Mouse (Mus musculus) natural killer cell, adult 2 months (primary cell): ENCODE results near the gene Lamb3.

Experiments used
- DNase-seq, 2 experiments: peaks; one replicate each; pipeline ENCODE4 v3.0.0; 2022; ENCODE audit warnings: low spot score in 2 of 2

Gene Lamb3

DNA sequence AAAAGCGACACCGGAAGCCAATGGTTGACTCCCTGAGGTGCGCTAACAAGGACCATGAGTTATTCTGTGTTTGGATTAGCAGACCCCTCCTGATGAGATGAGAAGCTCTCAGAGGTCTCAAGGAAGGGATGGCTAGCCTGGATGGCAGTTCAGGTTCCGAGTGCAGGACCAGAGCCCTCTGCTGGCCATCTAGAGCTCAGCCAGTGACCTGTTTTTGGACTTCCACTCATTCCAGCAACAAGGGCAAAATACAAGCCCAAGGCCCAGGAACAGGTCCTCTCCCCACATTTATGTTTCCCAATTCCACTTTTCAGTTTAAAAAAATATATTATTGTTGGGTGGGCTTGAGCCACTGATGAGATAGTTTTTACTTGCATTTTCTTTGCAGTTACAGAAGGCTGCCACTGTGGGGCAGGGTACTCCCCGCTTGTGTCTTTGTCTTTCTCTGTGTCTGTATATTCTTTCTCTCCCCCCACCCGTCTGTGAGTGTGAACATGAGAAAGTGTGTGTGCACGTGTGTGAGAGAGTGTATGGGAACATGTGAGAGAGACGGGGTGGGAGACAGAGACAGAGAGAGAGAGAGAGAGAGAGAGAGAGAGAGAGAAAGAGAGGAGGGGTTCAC, 175.5 kb downstream of the Lamb3 start:
- DNase-seq: peak; percentile 7 to 34

- DNase-seq: peak; percentile 33 to 42
Measured at GRCm38 (mm10) chr1:193386136-193386535, 178.6 kb downstream of the Lamb3 start.

DNA sequence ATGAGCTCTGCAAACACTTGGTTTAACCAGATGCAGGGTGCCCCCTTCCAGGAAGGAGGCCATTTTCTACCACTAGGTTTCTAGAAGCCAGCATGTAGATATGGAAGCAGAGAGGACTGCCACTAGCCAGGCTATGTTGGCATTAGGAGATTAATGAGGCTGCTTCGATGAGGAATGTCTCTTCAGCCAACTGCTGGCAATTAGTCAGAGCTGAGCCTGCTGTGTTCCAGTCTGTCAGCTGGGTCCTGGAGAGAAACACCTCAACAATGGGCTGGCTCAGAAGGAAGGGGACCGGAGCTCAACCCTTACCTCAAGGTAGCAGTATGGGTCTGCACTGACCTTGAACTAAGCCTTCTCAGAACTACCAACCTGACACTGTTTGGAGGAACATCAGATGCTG, 179.7 kb downstream of the Lamb3 start:
- DNase-seq: no peak

DNA sequence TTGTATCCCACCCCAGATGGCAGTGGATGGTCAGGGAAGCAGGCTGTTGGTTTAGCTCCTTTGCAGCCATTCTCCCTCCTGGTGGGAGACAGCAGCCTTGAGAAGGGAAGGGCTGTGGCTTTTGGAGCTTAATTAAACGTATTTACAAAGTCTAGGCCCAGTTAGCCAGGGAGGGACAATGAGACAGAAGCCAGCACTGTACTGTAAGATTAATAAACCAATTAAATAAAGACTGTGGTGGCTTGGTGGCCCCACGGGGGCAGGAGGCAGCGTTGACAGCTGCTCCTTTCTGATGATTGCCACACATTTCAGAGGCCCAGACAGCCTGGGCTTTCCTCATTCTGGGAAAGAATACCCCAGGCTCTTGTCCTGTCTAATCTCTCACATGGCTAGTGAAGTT, 182.0 kb downstream of the Lamb3 start:
- DNase-seq: no peak

GRCm38 (mm10) chr1:193390004-193390403, 182.5 kb downstream of the Lamb3 start:
- no peak for DNase-seq

DNA sequence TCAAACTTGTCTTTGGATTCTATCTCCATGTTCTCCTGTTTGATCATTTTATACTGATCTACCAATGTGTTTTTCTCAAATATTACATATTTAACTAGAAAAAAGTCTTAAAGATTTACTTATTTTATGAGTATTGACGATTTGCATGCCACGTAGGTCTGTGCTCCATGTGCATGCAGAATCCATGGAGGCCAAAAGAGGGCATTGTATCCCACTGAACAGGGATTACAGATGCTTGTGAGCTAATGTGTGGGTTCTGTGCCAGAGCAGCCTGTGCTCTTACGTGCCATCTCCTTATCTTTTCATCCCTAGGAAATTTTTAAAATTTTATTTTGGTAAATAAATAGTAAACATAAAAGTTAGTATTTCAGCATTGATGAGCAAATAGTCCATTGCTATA, 184.8 kb downstream of the Lamb3 start:
- DNase-seq: no peak
